Mouse (Mus musculus) hindbrain, postnatal 0 days (tissue): ENCODE results near the gene Trat1. TPM values are rescaled to one million over a fixed set of nuclear protein-coding genes. Genes with fewer than 3 reads are reported as not detected.

Source experiments
- ATAC-seq: fragments of 200-750 bp; cut with Nextera tagmentation; 2 replicates; pipeline ENCODE4 v1.8.0; 2017; ENCODE audit warnings: mild to moderate bottlenecking, moderate TSS enrichment, moderate library complexity
- DNase-seq: peaks from one replicate; pipeline ENCODE4 v3.0.0-alpha.2; 2015; ENCODE audit warnings: low spot score
- H3K27ac ChIP-seq: fragments of 300-500 bp; sonication (generic); 2 replicates; pipeline ENCODE4 v1.5.1; 2014; ENCODE audit warnings: mild to moderate bottlenecking
- H3K27me3 ChIP-seq: fragments of 300-500 bp; sonication (generic); 2 replicates; pipeline ENCODE4 v1.6.1; 2014; ENCODE audit warnings: low read length, mixed read lengths; ENCODE audit not compliant: insufficient read depth
- H3K36me3 ChIP-seq: fragments of 300-500 bp; sonication (generic); 2 replicates; pipeline ENCODE4 v1.6.1; 2014; ENCODE audit warnings: low read length, mixed read lengths; ENCODE audit not compliant: insufficient read depth
- H3K4me1 ChIP-seq: fragments of 300-500 bp; sonication (generic); 2 replicates; pipeline ENCODE4 v1.6.1; 2014; ENCODE audit warnings: antibody characterized with exemption, low read length, mixed read lengths; ENCODE audit not compliant: insufficient read depth
- H3K4me2 ChIP-seq: fragments of 300-500 bp; sonication (generic); 2 replicates; pipeline ENCODE4 v1.6.1; 2014; ENCODE audit warnings: low read depth, mild to moderate bottlenecking, low read length, moderate library complexity, mixed read lengths
- H3K4me3 ChIP-seq: fragments of 300-500 bp; sonication (generic); 2 replicates; pipeline ENCODE4 v1.5.1; 2014; ENCODE audit warnings: low read length
- H3K9ac ChIP-seq: fragments of 300-500 bp; sonication (generic); replicated peaks from 2 replicates; pipeline ENCODE4 v1.6.1; 2014; ENCODE audit warnings: mild to moderate bottlenecking, low read length, moderate library complexity, mixed read lengths
- H3K9me3 ChIP-seq: fragments of 300-500 bp; sonication (generic); 2 replicates; pipeline ENCODE4 v1.6.1; 2016; ENCODE audit warnings: low read length, mixed read lengths
- CTCF ChIP-seq: IDR thresholded peaks from 2 replicates; pipeline ENCODE4 v1.5.1; 2016; ENCODE audit warnings: antibody characterized with exemption, control low read depth, low read depth
- WGBS: fragments of 180-500 bp; shearing (Covaris S2); extraction: QIAGEN DNeasy Blood & Tissue Kit; methylation state at CpG from one replicate; pipeline ENCODE4 v1.1.7; 2014; 5-methylcytosine and 5-hydroxymethylcytosine counted together
- polyA plus RNA-seq: library from polyadenylated mRNA; unstranded; fragments of >200 nt; fragmentation: Nextera tagmentation; extraction: Ambion mirVana; gene quantifications from 2 replicates; pipeline ENCODE4 v1.2.1, GENCODE M21; 2015
- total RNA-seq: library from RNA; depleted of rRNA; stranded (reverse); fragments of >200 nt; gene quantifications from 2 replicates; pipeline ENCODE4 v1.2.3, GENCODE M21; 2014; rRNA removed

Gene Trat1
- under 0.01 and 0.04 TPM in 2 replicates for total RNA-seq
- polyA plus RNA-seq, result 0.29 TPM in 1 of 2 replicates, not detected in the other

DNA sequence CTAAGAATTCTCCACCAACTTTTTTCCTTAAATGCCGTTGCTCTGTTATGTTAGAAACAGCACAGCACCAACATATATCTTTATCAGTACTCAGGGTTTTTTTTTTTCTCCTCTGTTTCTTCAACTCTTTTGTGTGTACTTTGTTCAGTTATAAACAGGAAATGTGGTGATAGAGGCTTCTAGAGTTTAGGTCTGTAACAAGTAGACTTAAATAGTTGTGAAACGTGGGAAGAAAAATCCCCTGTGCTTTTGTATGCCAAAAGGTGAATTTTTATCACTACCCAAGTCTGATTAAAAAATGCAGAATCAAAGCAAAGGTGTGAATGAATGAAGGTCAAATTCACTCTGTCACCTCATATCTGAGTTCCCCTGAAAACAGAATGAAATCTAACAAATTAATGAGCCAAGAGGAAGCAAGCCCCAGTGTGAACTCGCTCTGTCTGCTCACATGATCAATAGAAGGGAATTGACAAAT is at the start of gene Trat1:
TSS of gene Trat1 (minus strand) at position 51 of the 475 bp plus-strand sequence.
- no peaks in the 10 kb centered on the region for H3K36me3 ChIP-seq
- H3K4me1 ChIP-seq, result no peaks in the 10 kb centered on the region
- no peak for DNase-seq
- H3K27ac ChIP-seq, result no peak within 1 kb of the TSS
- no peak within 1 kb of the TSS for H3K4me2 ChIP-seq
- no peaks in the 10 kb centered on the region for H3K27me3 ChIP-seq
- no peaks in the 10 kb centered on the region for H3K9me3 ChIP-seq
- no peak for ATAC-seq
- 88% methylated on average over 3 of the region's 3 CpGs for WGBS
- no peak within 1 kb of the TSS for H3K9ac ChIP-seq
- H3K4me3 ChIP-seq, result no peak within 1 kb of the TSS
- TF ChIP-seq CTCF, result no peak

DNA sequence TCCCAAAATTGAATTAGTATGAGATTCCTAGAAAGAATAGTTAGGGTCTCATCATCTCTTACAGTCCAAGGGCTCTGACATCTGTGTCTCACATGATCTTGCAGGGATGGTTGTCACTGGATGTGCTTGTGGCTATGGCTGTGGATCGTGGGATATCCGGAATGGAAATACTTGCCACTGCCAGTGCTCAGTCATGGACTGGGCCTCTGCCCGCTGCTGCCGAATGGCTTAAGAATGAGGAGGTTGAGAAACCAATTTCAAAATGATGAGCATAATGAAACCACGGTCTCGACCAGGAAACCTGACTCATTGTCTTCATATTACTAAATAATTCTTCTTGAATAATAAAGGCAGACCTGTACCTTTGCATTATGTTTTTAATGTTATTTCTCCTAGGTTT is 46.7 kb upstream of the Trat1 start:
- WGBS, result 93% methylated on average over 6 of the region's 6 CpGs
- no peaks in the 10 kb centered on the region for H3K36me3 ChIP-seq
- no peaks in the 10 kb centered on the region for H3K4me1 ChIP-seq
- no peak overlapping the region for H3K27ac ChIP-seq
- TF ChIP-seq CTCF, result no peak
- H3K9ac ChIP-seq, result no peak overlapping the region
- ATAC-seq, result no peak
- no peaks in the 10 kb centered on the region for H3K27me3 ChIP-seq
- no peak overlapping the region for H3K4me3 ChIP-seq
- no peak for DNase-seq
- no peak overlapping the region for H3K4me2 ChIP-seq
- H3K9me3 ChIP-seq, result no peaks in the 10 kb centered on the region

DNA sequence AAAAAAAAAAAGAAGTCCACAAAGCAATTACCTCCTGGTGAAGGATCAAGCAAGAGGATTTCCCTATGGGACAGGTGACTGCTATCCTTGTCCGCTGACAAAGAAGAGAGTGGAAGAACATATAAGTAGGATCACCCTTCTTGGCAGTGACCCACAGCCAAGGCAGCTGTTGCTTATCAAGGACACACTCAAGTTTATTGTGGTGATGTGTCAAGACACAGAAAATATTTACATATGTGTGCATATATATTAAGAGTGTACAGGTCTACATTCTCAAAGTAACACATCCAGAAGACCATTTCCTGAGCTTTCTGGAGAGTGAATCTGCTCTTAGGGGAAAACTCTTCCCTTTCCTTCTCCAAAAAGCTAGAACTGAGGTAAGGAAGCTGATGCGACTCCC is 44.9 kb upstream of the Trat1 start, which contains the start of gene Retnlb:
TSS of gene Retnlb (plus strand) at position 162 of the 400 bp plus-strand sequence.
- H3K27me3 ChIP-seq, result no peaks in the 10 kb centered on the region
- no peak for DNase-seq
- no peak within 1 kb of the TSS for H3K4me3 ChIP-seq
- no peak within 1 kb of the TSS for H3K4me2 ChIP-seq
- no peaks in the 10 kb centered on the region for H3K9me3 ChIP-seq
- TF ChIP-seq CTCF, result no peak
- H3K36me3 ChIP-seq, result no peaks in the 10 kb centered on the region
- H3K4me1 ChIP-seq, result no peaks in the 10 kb centered on the region
- 94% methylated on average over 2 of the region's 2 CpGs for WGBS
- no peak within 1 kb of the TSS for H3K9ac ChIP-seq
- no peak within 1 kb of the TSS for H3K27ac ChIP-seq
- no peak for ATAC-seq

DNA sequence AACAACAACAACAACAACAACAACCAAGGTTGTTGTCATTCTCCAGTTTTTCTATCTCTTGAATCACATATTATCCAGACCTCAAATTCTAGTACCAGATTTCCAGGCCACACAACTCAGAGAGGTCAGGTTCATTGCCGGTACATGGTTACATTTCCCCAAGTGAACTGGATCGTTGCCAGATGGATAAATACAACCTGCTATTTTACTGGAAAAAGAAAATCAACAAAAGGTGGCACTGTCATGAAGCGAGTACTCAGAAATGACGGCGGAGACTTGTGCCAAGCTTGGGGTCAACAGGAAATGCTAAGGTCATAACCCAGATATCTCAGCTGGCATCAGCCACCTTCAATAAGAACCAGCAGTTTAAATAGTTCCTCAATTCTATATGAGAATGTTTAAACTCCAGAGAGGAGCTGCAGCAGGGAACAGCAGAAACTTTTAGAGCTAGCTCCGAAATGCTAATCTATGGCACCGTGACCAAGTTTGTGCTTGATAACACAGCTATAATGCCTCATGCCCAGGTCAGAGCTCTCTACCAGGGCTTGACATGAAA is 40.1 kb upstream of the Trat1 start:
- no peaks in the 10 kb centered on the region for H3K36me3 ChIP-seq
- no peak for TF ChIP-seq CTCF
- DNase-seq, result no peak

DNA sequence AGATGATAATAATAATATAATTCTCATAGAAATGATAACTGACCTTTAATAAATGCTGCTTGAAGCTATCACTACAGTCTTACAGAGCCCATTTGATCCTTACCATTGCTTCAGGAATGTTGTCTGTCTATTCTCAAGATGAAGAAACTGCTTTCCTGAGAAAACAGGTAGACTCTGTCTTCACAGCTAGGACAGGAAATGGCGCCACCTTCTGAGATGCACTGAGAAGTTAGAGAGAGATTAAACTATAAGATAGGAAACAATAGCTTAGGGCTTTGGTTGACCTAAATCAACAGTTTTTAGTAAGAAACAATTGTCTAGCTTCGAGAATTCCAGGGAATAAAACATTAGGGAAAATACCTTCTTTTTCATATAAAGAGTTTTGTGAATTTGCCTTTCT is 37.6 kb upstream of the Trat1 start:
- no peak overlapping the region for H3K4me2 ChIP-seq
- TF ChIP-seq CTCF, result peak; percentile 51
- DNase-seq (peak; percentile 43), ATAC-seq (no peak)
- H3K27ac ChIP-seq, result no peak overlapping the region
- H3K4me3 ChIP-seq, result no peak overlapping the region
- 59% methylated on average over 2 of the region's 2 CpGs for WGBS
- H3K9me3 ChIP-seq, result no peaks in the 10 kb centered on the region
- no peaks in the 10 kb centered on the region for H3K4me1 ChIP-seq
- H3K9ac ChIP-seq, result no peak overlapping the region
- H3K27me3 ChIP-seq, result no peaks in the 10 kb centered on the region
- H3K36me3 ChIP-seq, result no peaks in the 10 kb centered on the region

More for the DNA sequence above, 40.1 kb upstream of the Trat1 start:
- no peaks in the 10 kb centered on the region for H3K27me3 ChIP-seq
- no peak overlapping the region for H3K9ac ChIP-seq
- 76% methylated on average over 7 of the region's 7 CpGs for WGBS
- H3K9me3 ChIP-seq, result no peaks in the 10 kb centered on the region
- no peak overlapping the region for H3K27ac ChIP-seq
- H3K4me2 ChIP-seq, result no peak overlapping the region
- no peak for ATAC-seq
- no peak overlapping the region for H3K4me3 ChIP-seq
- H3K4me1 ChIP-seq, result no peaks in the 10 kb centered on the region

DNA sequence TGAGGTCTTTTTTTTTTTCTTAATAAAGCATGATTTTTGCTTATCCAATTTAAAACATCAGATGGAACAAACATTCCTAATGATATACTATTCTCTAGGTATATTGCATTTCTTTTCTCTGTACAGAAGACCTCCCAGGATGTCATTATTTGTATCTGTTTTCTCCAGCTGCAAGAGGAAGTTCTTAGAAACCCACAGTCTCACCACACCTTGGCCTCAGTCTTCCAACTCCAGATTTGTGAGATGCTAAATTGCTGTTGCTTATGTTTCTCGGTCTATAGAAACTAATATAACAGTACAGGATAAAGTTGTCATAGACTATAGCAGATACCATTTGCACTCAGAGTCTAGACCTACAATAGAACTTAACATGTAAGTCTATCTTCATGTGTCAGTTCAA is 34.7 kb upstream of the Trat1 start:
- no peaks in the 10 kb centered on the region for H3K9me3 ChIP-seq
- no peak overlapping the region for H3K9ac ChIP-seq
- H3K4me3 ChIP-seq, result no peak overlapping the region
- no peaks in the 10 kb centered on the region for H3K27me3 ChIP-seq
- no peaks in the 10 kb centered on the region for H3K36me3 ChIP-seq
- 87% methylated on average over 1 of the region's 1 CpGs for WGBS
- no peak for ATAC-seq
- no peak overlapping the region for H3K27ac ChIP-seq
- H3K4me1 ChIP-seq, result no peaks in the 10 kb centered on the region
- no peak for DNase-seq
- H3K4me2 ChIP-seq, result no peak overlapping the region
- TF ChIP-seq CTCF, result no peak

DNA sequence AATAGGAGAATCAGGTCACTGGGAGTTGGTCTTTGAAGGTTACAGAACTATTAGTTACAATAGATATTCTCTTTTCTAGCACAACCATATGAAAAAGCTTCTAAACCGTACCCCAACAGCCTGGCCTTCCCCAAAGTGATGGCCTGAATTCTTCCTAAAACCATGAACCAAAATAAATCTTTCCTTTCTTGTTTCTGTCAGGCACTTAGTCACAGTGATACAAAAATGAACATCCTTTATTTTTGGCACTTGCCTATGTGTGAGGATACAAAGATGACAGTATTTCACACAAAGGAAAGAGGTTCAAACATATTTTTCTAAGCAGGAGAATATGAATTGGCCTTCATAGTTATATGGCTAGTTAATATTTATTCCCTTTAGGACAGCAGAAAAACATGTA is 33.6 kb upstream of the Trat1 start:
- no peaks in the 10 kb centered on the region for H3K36me3 ChIP-seq
- no peaks in the 10 kb centered on the region for H3K27me3 ChIP-seq
- H3K9me3 ChIP-seq, result no peaks in the 10 kb centered on the region
- no peak overlapping the region for H3K4me3 ChIP-seq
- no peak overlapping the region for H3K9ac ChIP-seq
- no peak overlapping the region for H3K27ac ChIP-seq
- no peak overlapping the region for H3K4me2 ChIP-seq
- no peak for DNase-seq
- 91% methylated on average over 1 of the region's 1 CpGs for WGBS
- no peak for ATAC-seq
- H3K4me1 ChIP-seq, result no peaks in the 10 kb centered on the region
- no peak for TF ChIP-seq CTCF
